Comparison of ENCODE assay signal across 10 mouse cellular contexts in the genomic region with DNA sequence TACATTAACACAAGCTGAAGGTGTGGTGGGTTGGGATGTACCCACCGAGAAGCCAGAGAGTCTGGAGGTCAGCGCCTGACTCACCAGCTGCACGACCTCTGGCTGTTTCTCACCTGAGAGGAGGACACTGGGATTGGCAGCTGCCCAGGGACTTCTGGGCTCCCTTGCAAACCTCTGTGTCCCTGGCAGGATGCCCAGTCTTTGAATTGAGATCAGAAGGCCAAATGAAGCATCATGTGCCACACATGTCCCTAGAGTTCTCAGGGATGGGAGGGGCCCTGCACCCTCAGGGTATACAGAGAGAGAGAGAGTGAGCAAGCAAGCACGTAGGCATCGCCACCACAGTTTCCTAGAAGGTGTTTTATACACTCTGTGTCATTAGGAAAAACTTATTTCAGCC. TPM values are rescaled to one million over a fixed set of nuclear protein-coding genes. Genes with fewer than 3 reads are reported as not detected.
A peak's percentile ranks its signal among the peaks of the same experiment; 100 is the strongest.
DNase-seq lines count a peak whose midpoint lies in the region; ATAC-seq and TF ChIP-seq lines count a peak whose summit lies in the region.
"Had no signal": no experiment of that assay in that cellular context is flagged by ENCODE, and none has a peak within 500 bp of the region (broad histone marks: within the 10 kb centered on the region; RNA-seq: fewer than 3 reads in every experiment).

No protein-coding gene starts in this region.

- no peaks in the 10 kb centered on the region for H3K9me3 ChIP-seq in hindbrain, postnatal 0 days (ENCODE audit: low read length)
- H3K9me3 ChIP-seq in hindbrain, embryonic 12.5 days (replicated peaks): no peaks in the 10 kb centered on the region
- H3K9me3 ChIP-seq in forebrain, embryonic 11.5 days (ENCODE audit: control insufficient read depth, low read length): no peaks in the 10 kb centered on the region
- H3K9me3 ChIP-seq: G1E had no signal

- 0 out of 2 replicates have a peak, but pooled peaks cover 11% of the 10 kb centered on the region for H3K36me3 ChIP-seq in hindbrain, postnatal 0 days (ENCODE audit: insufficient read depth, low read length)
- H3K36me3 ChIP-seq in hindbrain, embryonic 12.5 days: peaks cover 19% of the 10 kb centered on the region
- H3K36me3 ChIP-seq in forebrain, embryonic 11.5 days (ENCODE audit: control insufficient read depth, insufficient read depth, low read length): no peaks in the 10 kb centered on the region

- no peaks in the 10 kb centered on the region for H3K4me1 ChIP-seq in hindbrain, postnatal 0 days (ENCODE audit: insufficient read depth, low read length)
- no peaks in the 10 kb centered on the region for H3K4me1 ChIP-seq in hindbrain, embryonic 12.5 days
- H3K4me1 ChIP-seq in forebrain, embryonic 11.5 days (replicated peaks; ENCODE audit: control insufficient read depth, insufficient read depth, low read length): no peaks in the 10 kb centered on the region

- no peak for TF ChIP-seq CTCF in hindbrain, postnatal 0 days (IDR thresholded peaks at IDR 0.05; ENCODE audit: low read depth)

- no peak overlapping the region for H3K9ac ChIP-seq in hindbrain, postnatal 0 days (replicated peaks; ENCODE audit: low read length)
- no peak overlapping the region for H3K9ac ChIP-seq in hindbrain, embryonic 12.5 days
- H3K9ac ChIP-seq in forebrain, embryonic 11.5 days (ENCODE audit: low read length): no peak overlapping the region

- no peak overlapping the region for H3K4me3 ChIP-seq in hindbrain, postnatal 0 days (ENCODE audit: low read length)
- no peak overlapping the region for H3K4me3 ChIP-seq in hindbrain, embryonic 12.5 days
- no peak overlapping the region for H3K4me3 ChIP-seq in forebrain, embryonic 11.5 days (ENCODE audit: low read depth, low read length)

- peak; percentile 34 for DNase-seq in hindbrain, postnatal 0 days (ENCODE audit: low spot score)
- peak; percentile 43 for DNase-seq in T-cell, adult 2 months (ENCODE audit: low spot score)
- DNase-seq in heart, adult 8-10 months (ENCODE audit: low spot score): peak; percentile 84
- DNase-seq in kidney, postnatal 4 days: peak; percentile 66 to 80
- no peak for DNase-seq in forebrain, embryonic 11.5 days (ENCODE audit: low spot score)
- DNase-seq in frontal cortex, postnatal 14 days (ENCODE audit: low spot score in 2 of 2): no peak
- DNase-seq in embryo, embryonic 10 days (ENCODE audit: low spot score): no peak

- no peaks in the 10 kb centered on the region for H3K27me3 ChIP-seq in hindbrain, postnatal 0 days (ENCODE audit: insufficient read depth, low read length)
- no peaks in the 10 kb centered on the region for H3K27me3 ChIP-seq in hindbrain, embryonic 12.5 days
- H3K27me3 ChIP-seq in forebrain, embryonic 11.5 days (ENCODE audit: control insufficient read depth, insufficient read depth, low read length): no peaks in the 10 kb centered on the region

- no peak for ATAC-seq in hindbrain, postnatal 0 days
- ATAC-seq in hindbrain, embryonic 12.5 days (ENCODE audit: low FRiP score): no peak
- ATAC-seq in forebrain, embryonic 11.5 days (replicated peaks; ENCODE audit: low FRiP score): no peak
- ATAC-seq: inflammation-experienced regulatory T-cells, adult 6 months had no signal

- H3K27ac ChIP-seq in hindbrain, postnatal 0 days: no peak overlapping the region
- no peak overlapping the region for H3K27ac ChIP-seq in hindbrain, embryonic 12.5 days
- no peak overlapping the region for H3K27ac ChIP-seq in forebrain, embryonic 11.5 days (ENCODE audit: low read depth, low read length)

- WGBS in hindbrain, postnatal 0 days: 58% methylated on average over 5 of the region's 5 CpGs
- WGBS in hindbrain, embryonic 12.5 days: 78% methylated on average over 5 of the region's 5 CpGs
- WGBS in forebrain, embryonic 11.5 days: 91% methylated on average over 5 of the region's 5 CpGs

- no peak overlapping the region for H3K4me2 ChIP-seq in hindbrain, postnatal 0 days (ENCODE audit: low read depth, low read length)
- no peak overlapping the region for H3K4me2 ChIP-seq in hindbrain, embryonic 12.5 days (replicated peaks)
- no peak overlapping the region for H3K4me2 ChIP-seq in forebrain, embryonic 11.5 days (ENCODE audit: low read depth, low read length, severe bottlenecking)

RNA-seq across cellular contexts. Expression of gene Snx5, which starts 9.0 kb away (rescaled TPM):
- 67.1 and 67.2 TPM in 2 replicates for total RNA-seq in hindbrain, postnatal 0 days (2014; rRNA removed)
- 68.1 and 71.6 TPM in 2 replicates for polyA plus RNA-seq in hindbrain, postnatal 0 days (2015; fragmentation: Nextera tagmentation; extraction: Ambion mirVana)
- 93.0 and 97.0 TPM in 2 replicates for polyA plus RNA-seq in hindbrain, embryonic 12.5 days (2016; fragmentation: Nextera tagmentation; extraction: Ambion mirVana)
- 10 to 100 TPM; 56.1 to 62.3 (median 59.5) TPM for total RNA-seq in heart, adult 8-10 months (2022)
- 117 and 129 TPM in 2 replicates for polyA plus RNA-seq in forebrain, embryonic 11.5 days (2014; fragmentation: Nextera tagmentation; extraction: Ambion mirVana)

RNA-seq across cellular contexts. Expression of gene Mgme1, which starts 9.3 kb away (rescaled TPM):
- 4.4 and 5.1 TPM in 2 replicates for total RNA-seq in hindbrain, postnatal 0 days (2014; rRNA removed)
- polyA plus RNA-seq in hindbrain, postnatal 0 days (2015; fragmentation: Nextera tagmentation; extraction: Ambion mirVana): 6.5 and 6.6 TPM in 2 replicates
- polyA plus RNA-seq in hindbrain, embryonic 12.5 days (2016; fragmentation: Nextera tagmentation; extraction: Ambion mirVana): 15.4 and 16.2 TPM in 2 replicates
- 10 to 100 TPM; 14.5 to 18.5 (median 17.3) TPM for total RNA-seq in heart, adult 8-10 months (2022)
- 19.1 and 19.9 TPM in 2 replicates for polyA plus RNA-seq in forebrain, embryonic 11.5 days (2014; fragmentation: Nextera tagmentation; extraction: Ambion mirVana)

RNA-seq across cellular contexts. Expression of gene Ovol2, which starts 52.2 kb away (rescaled TPM):
- total RNA-seq in hindbrain, postnatal 0 days (2014; rRNA removed): not detected in 2 replicates
- 0.09 TPM in 1 of 2 replicates, not detected in the other for polyA plus RNA-seq in hindbrain, postnatal 0 days (2015; fragmentation: Nextera tagmentation; extraction: Ambion mirVana)
- polyA plus RNA-seq in hindbrain, embryonic 12.5 days (2016; fragmentation: Nextera tagmentation; extraction: Ambion mirVana): 0.44 and 1.3 TPM in 2 replicates
- total RNA-seq in heart, adult 8-10 months (2022): not detected
- polyA plus RNA-seq in forebrain, embryonic 11.5 days (2014; fragmentation: Nextera tagmentation; extraction: Ambion mirVana): 0.24 TPM in 1 of 2 replicates, not detected in the other
- polyA plus RNA-seq: G1E; inflammation-experienced regulatory T-cells, adult 6 months had no signal

Comparison
In these comparisons a context has a peak if more than half of its experiments do, and no peak if none do; other contexts are left out.
1. DNase-seq: peak in hindbrain, postnatal 0 days (single experiment), T-cell, adult 2 months (single experiment), heart, adult 8-10 months (single experiment) and kidney, postnatal 4 days (2 of 2); none in forebrain, embryonic 11.5 days (single experiment), frontal cortex, postnatal 14 days (0 of 2) and embryo, embryonic 10 days (single experiment).